Mouse (Mus musculus) adrenal gland, adult 10 weeks (tissue): ENCODE data around the gene Lepr. TPM values are rescaled to one million over a fixed set of nuclear protein-coding genes. Genes with fewer than 3 reads are reported as not detected.

ENCODE experiments used
- polyA plus RNA-seq: library from polyadenylated mRNA; stranded (reverse); fragments of 350-450 nt; fragmentation: Illumina TruSeq; extraction: RNeasy Lipid Tissue Mini Kit (QIAGEN cat#74804); gene quantifications from one replicate; pipeline ENCODE4 v1.2.3, GENCODE M21; 2014; ENCODE audit warnings: low read depth, low replicate concordance

The Lepr gene
- polyA plus RNA-seq, result 18.7 TPM

GRCm38 (mm10) chr4:101717367-101718121, at the start of gene Lepr:
Gene Lepr (plus strand): TSS chr4:101717404.

GRCm38 (mm10) chr4:101843923-101844322, 126.7 kb downstream of the Lepr start, which contains the start of gene B020004J07Rik:
Gene B020004J07Rik (minus strand): TSS chr4:101844023.

Other genes starting within 250 kb of the Lepr start
- 6.2 TPM for gene Dnajc6, start 220.8 kb upstream of the Lepr start, polyA plus RNA-seq
- 93.5 TPM for gene Leprot, start 69.7 kb upstream of the Lepr start, polyA plus RNA-seq
- gene B020004J07Rik, start 126.6 kb downstream of the Lepr start, polyA plus RNA-seq, result not detected
- gene C130073F10Rik, start 176.4 kb downstream of the Lepr start, polyA plus RNA-seq, result not detected
- not detected for gene Gm12800, start 191.7 kb downstream of the Lepr start, polyA plus RNA-seq
- gene Gm12794, start 223.0 kb downstream of the Lepr start, polyA plus RNA-seq, result not detected